Mouse (Mus musculus) thymus, adult 2 months (tissue): ENCODE data around the gene Srrd. TPM values are rescaled to one million over a fixed set of nuclear protein-coding genes. Genes with fewer than 3 reads are reported as not detected.

Experiments used
- DNase-seq: peaks from one replicate; pipeline ENCODE4 v3.0.0; 2021
- H3K27ac ChIP-seq: fragments of 200-500 bp; 2 replicates; pipeline ENCODE4 v1.5.1; 2012; ENCODE audit warnings: low read length, control low read depth; ENCODE audit not compliant: control insufficient read depth, insufficient read depth
- H3K27me3 ChIP-seq: fragments of 200-500 bp; 2 replicates; pipeline ENCODE4 v1.6.1; 2012; ENCODE audit warnings: mild to moderate bottlenecking, low read length, moderate library complexity, mixed read lengths; ENCODE audit not compliant: control insufficient read depth, insufficient read depth
- H3K36me3 ChIP-seq: fragments of 200-500 bp; 2 replicates; pipeline ENCODE4 v1.6.1; 2012; ENCODE audit warnings: mild to moderate bottlenecking, low read length, moderate library complexity; ENCODE audit not compliant: control insufficient read depth, insufficient read depth
- H3K4me1 ChIP-seq: fragments of 200-500 bp; replicated peaks from 2 replicates; pipeline ENCODE4 v1.6.1; 2012; ENCODE audit warnings: low read length; ENCODE audit not compliant: control insufficient read depth, insufficient read depth
- H3K4me3 ChIP-seq: fragments of 200-500 bp; 2 replicates; pipeline ENCODE4 v1.5.1; 2012; ENCODE audit warnings: mild to moderate bottlenecking, low read length, control low read depth, moderate library complexity; ENCODE audit not compliant: control insufficient read depth, insufficient read depth
- CTCF ChIP-seq: fragments of 200-500 bp; IDR thresholded peaks from 2 replicates; pipeline ENCODE4 v1.5.1; 2012; ENCODE audit warnings: mild to moderate bottlenecking, control low read depth, low read length, moderate library complexity, borderline replicate concordance; ENCODE audit not compliant: control insufficient read depth, poor library complexity, insufficient read depth; ENCODE audit errors: extremely low read depth
- POLR2A ChIP-seq: fragments of 200-500 bp; IDR thresholded peaks from 2 replicates; pipeline ENCODE4 v1.6.1; 2012; ENCODE audit warnings: mild to moderate bottlenecking, low read length, control low read depth, moderate library complexity; ENCODE audit not compliant: control insufficient read depth, poor library complexity, insufficient read depth; ENCODE audit errors: extremely low read depth
- WGBS: fragments of 180-500 bp; shearing (Covaris S2); methylation state at CpG from one replicate; pipeline ENCODE4 v1.1.7; 2018; 5-methylcytosine and 5-hydroxymethylcytosine counted together
- polyA plus RNA-seq: library from polyadenylated mRNA; depleted of rRNA; stranded (reverse); fragments of >200 nt; gene quantifications from 2 replicates; pipeline ENCODE4 v1.2.3, GENCODE M21; 2012; rRNA removed

Srrd gene
- polyA plus RNA-seq, result 56.2 and 64.4 TPM in 2 replicates

DNA sequence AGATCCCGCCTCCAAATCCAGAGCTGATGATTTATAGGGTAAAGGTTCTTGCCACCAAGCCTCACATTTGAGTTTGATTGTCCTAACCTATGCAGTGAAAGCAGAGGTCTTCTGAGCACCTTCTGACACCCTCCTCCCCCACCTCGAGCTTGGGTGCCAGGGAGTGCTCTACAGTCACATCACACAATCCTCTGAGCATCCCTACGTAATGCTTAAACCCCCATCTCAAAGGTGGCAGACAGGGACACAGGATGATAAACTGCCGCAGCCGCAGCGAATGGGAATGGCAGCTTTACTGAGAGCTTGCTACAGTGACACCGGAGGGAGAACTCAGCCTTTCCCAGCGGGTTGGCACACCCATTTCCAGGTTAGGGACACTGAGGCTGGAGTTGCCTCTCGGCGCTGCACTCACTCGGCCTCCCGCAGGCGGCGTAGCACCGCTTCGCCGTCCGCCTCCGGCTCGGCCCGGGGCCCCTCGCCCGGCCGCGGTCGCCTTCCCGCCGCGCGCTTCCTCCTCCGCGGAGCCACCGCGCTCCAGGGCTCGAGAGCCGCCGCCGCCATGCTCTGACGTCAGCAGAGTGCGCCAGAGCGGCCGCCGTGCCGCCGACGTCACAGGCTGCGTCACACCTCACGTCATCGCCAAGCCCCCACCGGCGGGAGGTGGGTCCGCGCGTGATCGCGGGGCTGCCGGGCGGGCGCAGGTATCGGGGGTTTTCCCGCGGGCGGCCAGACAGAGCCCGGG, at the start of gene Srrd, which contains the start of gene Hps4:
TSS of gene Srrd (minus strand) at position 578 of the 742 bp plus-strand sequence.
TSS of gene Hps4 (plus strand) at position 621 of the 742 bp plus-strand sequence.
- Histone ChIP-seq H3K36me3 (peaks cover 5% of the 10 kb centered on the region; the same call in 1 of the 2 replicates), H3K4me3 (peak within 1 kb of the TSS; percentile 74), H3K4me1 (peaks cover 12% of the 10 kb centered on the region), H3K27ac (no peak within 1 kb of the TSS), H3K27me3 (no peaks in the 10 kb centered on the region)
- peak; percentile 86 for DNase-seq
- peak; percentile 59; the same call in 1 of the 2 replicates for TF ChIP-seq CTCF
- peak; percentile 38; the same call in 1 of the 2 replicates for TF ChIP-seq POLR2A
- 3% methylated on average over 64 of the region's 64 CpGs for whole genome bisulfite sequencing

DNA sequence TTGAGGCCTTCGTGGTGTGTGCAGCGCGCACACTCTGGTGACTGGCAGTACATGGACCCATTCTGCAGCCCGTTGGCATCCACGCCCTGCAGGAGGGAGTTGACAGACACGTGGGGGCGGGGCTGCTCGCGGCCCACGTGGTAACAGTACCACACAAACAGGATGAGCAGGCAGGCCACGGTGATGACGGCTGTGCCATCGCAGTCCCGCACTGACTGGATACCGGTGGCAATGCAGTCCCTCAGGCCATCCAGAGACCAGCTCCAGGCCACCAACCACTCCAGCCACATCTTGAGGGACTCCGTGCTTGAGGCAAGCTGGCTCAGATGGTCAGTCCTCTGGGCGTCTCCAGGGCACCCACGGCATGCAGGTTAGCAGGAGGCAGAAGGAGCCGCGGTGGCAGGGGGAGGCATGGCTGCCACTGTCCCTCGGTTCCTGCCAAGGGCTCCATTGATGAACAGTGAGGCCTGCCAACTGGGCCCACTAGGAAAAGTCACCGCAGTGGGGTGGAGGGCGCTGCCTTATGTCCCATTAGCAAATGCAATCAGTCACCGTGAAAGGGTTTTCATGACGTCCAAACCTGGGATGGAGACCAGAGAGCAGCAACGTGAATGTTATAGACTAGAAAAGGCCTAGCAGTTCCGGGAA, 49.0 kb upstream of the Srrd start:
- DNase-seq, result no peak
- no peak overlapping the region for H3K4me3 ChIP-seq
- TF ChIP-seq POLR2A (no peak), CTCF (no peak)
- H3K27ac ChIP-seq, result no peak overlapping the region
- H3K4me1 ChIP-seq, result peaks cover 5% of the 10 kb centered on the region; the same call in 1 of the 2 replicates
- WGBS, result 82% methylated on average over 27 of the region's 27 CpGs
- H3K36me3 ChIP-seq, result no peaks in the 10 kb centered on the region
- H3K27me3 ChIP-seq, result peaks cover 12% of the 10 kb centered on the region; the same call in 1 of the 2 replicates

DNA sequence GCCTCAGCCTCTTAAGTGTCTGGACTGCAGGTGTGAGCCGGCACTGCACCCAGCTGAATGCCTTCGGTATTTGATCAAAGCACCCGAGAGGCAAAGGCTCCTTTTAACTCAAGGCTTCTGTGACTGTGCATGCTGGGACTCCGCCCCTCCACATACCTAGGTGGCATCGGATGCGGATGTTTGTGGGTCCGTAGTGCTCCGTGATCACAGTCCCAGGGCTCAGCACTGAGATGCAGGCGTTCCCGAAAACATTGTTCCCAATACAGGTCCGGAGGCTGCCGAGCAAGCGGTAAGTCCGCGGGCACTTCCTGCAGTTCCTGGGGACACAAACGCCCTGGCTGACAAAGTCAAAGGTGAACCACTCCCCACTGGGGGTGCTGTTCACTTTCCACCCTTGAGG, 48.2 kb upstream of the Srrd start:
- TF ChIP-seq POLR2A (no peak), CTCF (no peak)
- H3K27ac ChIP-seq, result no peak overlapping the region
- 72% methylated on average over 16 of the region's 16 CpGs for WGBS
- H3K27me3 ChIP-seq, result peaks cover 12% of the 10 kb centered on the region; the same call in 1 of the 2 replicates
- H3K36me3 ChIP-seq, result no peaks in the 10 kb centered on the region
- H3K4me3 ChIP-seq, result no peak overlapping the region
- H3K4me1 ChIP-seq, result peaks cover 5% of the 10 kb centered on the region; the same call in 1 of the 2 replicates
- DNase-seq, result no peak

DNA sequence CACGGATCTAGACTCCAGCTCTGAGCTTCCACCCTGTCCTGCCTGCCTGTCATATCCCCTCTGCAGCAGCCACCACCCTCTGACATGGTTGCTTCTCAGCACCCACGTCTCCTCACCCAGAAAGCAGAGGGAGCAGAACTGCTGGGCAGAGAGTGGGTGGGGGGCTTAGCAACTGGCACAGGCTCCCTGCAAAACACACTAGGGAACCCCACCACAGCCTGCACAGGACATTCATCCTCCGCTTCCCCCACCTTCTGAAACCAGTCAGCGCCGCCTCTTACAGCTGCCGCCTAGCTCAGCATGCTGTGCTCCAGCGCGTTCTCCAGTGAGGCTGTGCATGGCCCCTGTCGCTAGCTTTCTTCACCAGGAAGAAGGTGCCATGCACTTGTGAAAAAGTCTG, 46.5 kb upstream of the Srrd start:
- Histone ChIP-seq H3K27ac (no peak overlapping the region), H3K27me3 (peaks cover 12% of the 10 kb centered on the region; the same call in 1 of the 2 replicates), H3K4me1 (peaks cover 3% of the 10 kb centered on the region; the same call in 1 of the 2 replicates), H3K36me3 (no peaks in the 10 kb centered on the region), H3K4me3 (no peak overlapping the region)
- WGBS, result 76% methylated on average over 9 of the region's 9 CpGs
- DNase-seq, result no peak
- TF ChIP-seq POLR2A (no peak), CTCF (no peak)

DNA sequence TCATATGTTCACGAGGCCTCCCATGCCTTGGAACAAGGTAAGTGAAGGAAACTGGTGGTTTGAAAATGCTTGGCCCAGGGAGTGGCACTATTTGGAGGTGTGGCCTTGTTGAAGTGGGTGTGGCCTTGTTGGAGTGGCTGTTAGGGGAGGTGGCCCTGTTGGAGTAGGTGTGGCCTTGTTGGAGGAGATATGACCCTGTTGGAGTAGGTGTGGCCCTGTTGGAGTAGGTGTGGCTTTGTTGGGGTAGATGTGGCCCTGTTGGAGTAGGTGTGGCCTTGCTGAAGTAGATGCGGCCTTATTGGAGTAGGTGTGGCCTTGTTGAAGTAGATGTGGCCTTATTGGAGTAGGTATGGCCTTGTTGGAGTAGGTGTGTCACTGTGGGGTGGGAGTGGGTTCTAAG, 43.1 kb upstream of the Srrd start:
- WGBS, result 78% methylated on average over 2 of the region's 2 CpGs
- TF ChIP-seq POLR2A, result no peak
- no peak for TF ChIP-seq CTCF
- H3K36me3 ChIP-seq, result no peaks in the 10 kb centered on the region

DNA sequence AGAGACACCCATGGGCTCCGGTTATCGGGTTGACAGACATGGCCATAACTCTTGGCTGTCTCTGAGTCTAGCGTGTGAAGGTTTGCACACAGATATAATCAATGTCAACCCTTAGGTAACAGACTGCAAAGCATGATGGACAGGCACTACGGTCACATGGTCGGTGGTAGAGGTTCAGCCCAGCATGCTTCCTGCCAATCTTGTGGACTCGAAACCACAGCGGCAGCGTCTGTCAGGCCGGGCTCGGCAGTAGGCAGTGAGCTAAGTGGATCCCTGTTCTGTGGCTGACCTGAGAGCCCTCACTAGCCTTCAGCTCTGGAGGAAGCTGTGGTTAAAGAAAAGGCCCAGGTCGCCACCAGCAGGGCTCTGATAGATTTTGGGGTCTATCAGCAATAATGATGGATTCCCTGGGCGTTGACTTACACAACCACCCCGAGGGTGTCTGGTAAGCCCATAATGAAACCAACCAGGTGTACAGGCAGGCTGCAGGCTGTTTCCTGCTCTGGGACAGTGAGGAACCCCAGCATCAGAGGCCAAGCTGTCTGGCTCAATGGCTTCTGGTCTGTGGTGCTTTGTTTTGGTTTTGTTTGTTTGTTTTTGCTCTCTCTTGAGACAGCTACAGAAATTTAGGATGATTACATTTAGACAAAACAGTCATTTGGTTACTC, 42.1 kb upstream of the Srrd start:
- no peaks in the 10 kb centered on the region for H3K36me3 ChIP-seq
- TF ChIP-seq CTCF, result no peak
- 16% methylated on average over 13 of the region's 13 CpGs for WGBS
- no peaks in the 10 kb centered on the region for H3K4me1 ChIP-seq
- H3K4me3 ChIP-seq, result no peak overlapping the region
- DNase-seq, result no peak
- no peak overlapping the region for H3K27ac ChIP-seq
- no peaks in the 10 kb centered on the region for H3K27me3 ChIP-seq

More for the DNA sequence above, 43.1 kb upstream of the Srrd start:
- H3K4me3 ChIP-seq, result no peak overlapping the region
- DNase-seq, result no peak
- H3K27me3 ChIP-seq, result no peaks in the 10 kb centered on the region
- no peak overlapping the region for H3K27ac ChIP-seq
- H3K4me1 ChIP-seq, result no peaks in the 10 kb centered on the region
